Mouse (Mus musculus) forebrain, postnatal 0 days (tissue): ENCODE data around the gene Cdh12. TPM values are rescaled to one million over a fixed set of nuclear protein-coding genes. Genes with fewer than 3 reads are reported as not detected.
A peak's percentile ranks its signal among the peaks of the same experiment; 100 is the strongest.

ENCODE experiments used
- ATAC-seq: fragments of 200-750 bp; cut with Nextera tagmentation; 2 replicates; pipeline ENCODE4 v1.8.0; 2017; ENCODE audit warnings: mild to moderate bottlenecking, moderate library complexity
- DNase-seq: peaks from one replicate; pipeline ENCODE4 v3.0.0-alpha.2; 2015
- H3K27ac ChIP-seq: fragments of 300-500 bp; sonication (generic); 2 replicates; pipeline ENCODE4 v1.5.1; 2014; ENCODE audit warnings: low read depth, mild to moderate bottlenecking, antibody characterized with exemption, low read length, moderate library complexity, mixed read lengths
- H3K27me3 ChIP-seq: fragments of 300-500 bp; sonication (generic); 2 replicates; pipeline ENCODE4 v1.6.1; 2014; ENCODE audit warnings: mild to moderate bottlenecking, low read length, mixed read lengths; ENCODE audit not compliant: insufficient read depth
- H3K36me3 ChIP-seq: fragments of 300-500 bp; sonication (generic); 2 replicates; pipeline ENCODE4 v1.6.1; 2014; ENCODE audit warnings: mild to moderate bottlenecking, moderate library complexity; ENCODE audit not compliant: insufficient read depth
- H3K4me1 ChIP-seq: fragments of 300-500 bp; sonication (generic); 2 replicates; pipeline ENCODE4 v1.6.1; 2014; ENCODE audit warnings: antibody characterized with exemption; ENCODE audit not compliant: insufficient read depth
- H3K4me2 ChIP-seq: fragments of 300-500 bp; sonication (generic); 2 replicates; pipeline ENCODE4 v1.6.1; 2014; ENCODE audit warnings: low read depth, mild to moderate bottlenecking, moderate library complexity
- H3K4me3 ChIP-seq: fragments of 300-500 bp; sonication (generic); 2 replicates; pipeline ENCODE4 v1.5.1; 2014; ENCODE audit warnings: low read depth, low read length, mixed read lengths
- H3K9ac ChIP-seq: fragments of 300-500 bp; sonication (generic); 2 replicates; pipeline ENCODE4 v1.6.1; 2014; ENCODE audit warnings: mild to moderate bottlenecking
- H3K9me3 ChIP-seq: fragments of 300-500 bp; sonication (generic); 2 replicates; pipeline ENCODE4 v1.6.1; 2016; ENCODE audit warnings: low read length
- CTCF ChIP-seq: sonication (generic); IDR thresholded peaks from 2 replicates; pipeline ENCODE4 v1.5.1; 2016; ENCODE audit warnings: antibody characterized with exemption, control low read depth, low read depth
- WGBS: fragments of 180-500 bp; shearing (Covaris S2); extraction: QIAGEN DNeasy Blood & Tissue Kit; methylation state at CpG from one replicate; pipeline ENCODE4 v1.1.7; 2014; 5-methylcytosine and 5-hydroxymethylcytosine counted together
- polyA plus RNA-seq: library from polyadenylated mRNA; unstranded; fragments of >200 nt; fragmentation: Nextera tagmentation; extraction: Ambion mirVana; gene quantifications from 2 replicates; pipeline ENCODE4 v1.2.1, GENCODE M21; 2015
- total RNA-seq: library from RNA; depleted of rRNA; stranded (reverse); fragments of >200 nt; gene quantifications from 2 replicates; pipeline ENCODE4 v1.2.3, GENCODE M21; 2014

Gene Cdh12
- total and polyA plus RNA-seq, 2 experiments from 2014 or later, result 9.0 to 13.8 TPM

DNA sequence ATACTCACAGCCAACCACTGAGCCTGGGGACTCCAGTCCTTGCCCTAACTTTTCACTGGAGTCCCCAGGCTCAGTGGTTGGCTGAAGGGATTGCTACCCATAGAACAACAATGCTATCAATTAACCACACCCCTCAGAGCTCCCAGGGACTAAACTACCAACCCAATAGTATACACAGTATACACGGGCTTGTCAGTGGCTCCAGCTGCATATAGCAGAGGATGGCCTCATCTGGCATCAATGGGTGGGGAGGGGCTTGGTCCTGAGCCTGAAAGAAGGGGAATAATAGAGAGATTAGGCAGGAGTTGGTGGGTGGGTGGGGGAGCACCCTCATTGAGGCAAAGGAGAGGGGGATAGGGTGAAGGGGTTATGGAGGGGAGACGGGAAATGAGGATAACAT, 518.4 kb downstream of the Cdh12 start:
- no peak for TF ChIP-seq CTCF
- H3K4me2 ChIP-seq, result no peak overlapping the region
- no peak for DNase-seq
- H3K27ac ChIP-seq, result no peak overlapping the region
- WGBS, result 28% methylated on average over 2 of the region's 2 CpGs
- H3K9ac ChIP-seq, result no peak overlapping the region
- no peak for ATAC-seq
- no peaks in the 10 kb centered on the region for H3K4me1 ChIP-seq
- H3K9me3 ChIP-seq, result no peaks in the 10 kb centered on the region
- no peaks in the 10 kb centered on the region for H3K27me3 ChIP-seq
- no peaks in the 10 kb centered on the region for H3K36me3 ChIP-seq
- no peak overlapping the region for H3K4me3 ChIP-seq

GRCm38 (mm10) chr15:20971041-20971440, 522.0 kb downstream of the Cdh12 start:
- Histone ChIP-seq H3K36me3 (no peaks in the 10 kb centered on the region), H3K9me3 (no peaks in the 10 kb centered on the region), H3K4me1 (no peaks in the 10 kb centered on the region), H3K4me2 (no peak overlapping the region), H3K9ac (no peak overlapping the region), H3K27ac (no peak overlapping the region), H3K4me3 (no peak overlapping the region), H3K27me3 (no peaks in the 10 kb centered on the region)
- no peak for ATAC-seq
- WGBS, result 88% methylated on average over 2 of the region's 2 CpGs
- DNase-seq, result no peak
- TF ChIP-seq CTCF, result no peak

DNA sequence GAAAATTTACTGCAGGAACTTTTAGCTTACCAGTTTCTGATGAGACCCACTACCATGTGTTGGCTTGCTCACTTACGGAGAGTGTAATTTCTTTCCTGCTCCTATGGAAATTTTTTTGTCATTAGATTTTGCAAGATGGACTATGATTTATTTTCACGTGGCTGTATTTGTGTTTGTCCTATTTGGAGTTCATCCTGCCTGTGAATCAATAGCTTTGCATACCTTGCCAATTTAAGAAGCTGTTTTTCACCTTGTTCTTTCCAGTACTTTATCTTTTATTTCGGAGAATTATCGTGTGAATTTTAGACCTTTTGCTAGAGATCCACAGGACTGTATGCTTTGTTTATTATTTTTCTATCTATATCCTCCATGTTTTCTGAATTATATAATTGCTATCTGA, 551.5 kb downstream of the Cdh12 start:
- WGBS, result 84% methylated on average over 4 of the region's 4 CpGs
- no peak for DNase-seq
- ATAC-seq, result no peak
- no peak for TF ChIP-seq CTCF
- H3K4me2 ChIP-seq, result no peak overlapping the region
- H3K27ac ChIP-seq, result no peak overlapping the region
- H3K9ac ChIP-seq, result no peak overlapping the region
- H3K27me3 ChIP-seq, result no peaks in the 10 kb centered on the region
- no peaks in the 10 kb centered on the region for H3K4me1 ChIP-seq
- H3K9me3 ChIP-seq, result no peaks in the 10 kb centered on the region
- H3K4me3 ChIP-seq, result no peak overlapping the region
- no peaks in the 10 kb centered on the region for H3K36me3 ChIP-seq

- H3K27me3 ChIP-seq, result no peaks in the 10 kb centered on the region
- DNase-seq (no peak), ATAC-seq (no peak)
- H3K9ac ChIP-seq, result no peak overlapping the region
- no peak for TF ChIP-seq CTCF
- 74% methylated on average over 2 of the region's 2 CpGs for WGBS
- H3K36me3 ChIP-seq, result no peaks in the 10 kb centered on the region
- no peaks in the 10 kb centered on the region for H3K9me3 ChIP-seq
- H3K4me3 ChIP-seq, result no peak overlapping the region
- peaks cover 4% of the 10 kb centered on the region; the same call in 1 of the 2 replicates for H3K4me1 ChIP-seq
- H3K27ac ChIP-seq, result no peak overlapping the region
- H3K4me2 ChIP-seq, result no peak overlapping the region
These were observed 558.9 kb downstream of the Cdh12 start for GRCm38 (mm10) chr15:21007931-21008330.

GRCm38 (mm10) chr15:21008487-21008886, 559.4 kb downstream of the Cdh12 start:
- Histone ChIP-seq H3K27ac (no peak overlapping the region), H3K9me3 (no peaks in the 10 kb centered on the region), H3K36me3 (no peaks in the 10 kb centered on the region), H3K4me2 (no peak overlapping the region), H3K27me3 (no peaks in the 10 kb centered on the region), H3K9ac (no peak overlapping the region), H3K4me3 (no peak overlapping the region), H3K4me1 (peaks cover 4% of the 10 kb centered on the region; the same call in 1 of the 2 replicates)
- DNase-seq (no peak), ATAC-seq (0 out of 2 replicates have a peak, but pooled peaks have one; percentile 12)
- TF ChIP-seq CTCF, result no peak
- WGBS, result 2% methylated on average over 1 of the region's 1 CpGs

DNA sequence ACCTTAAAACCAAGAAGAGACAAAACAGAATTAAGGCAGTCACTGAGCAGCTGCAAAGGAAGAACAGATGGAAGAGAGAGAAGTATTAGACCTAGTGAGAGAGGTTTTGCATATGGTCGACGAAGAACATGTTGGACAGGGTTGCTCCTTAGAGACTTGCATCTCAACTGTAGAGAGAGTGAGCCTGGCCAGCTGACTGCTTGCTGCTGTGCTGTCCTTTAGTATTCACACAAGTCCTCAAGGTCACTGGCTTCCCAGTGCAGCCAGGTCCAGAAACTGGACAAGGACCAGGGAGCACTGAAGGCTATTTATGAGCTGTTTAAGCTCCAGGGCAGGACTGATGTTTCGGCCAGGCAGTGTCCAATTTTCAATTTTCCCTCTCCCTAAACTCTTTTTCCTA, 559.9 kb downstream of the Cdh12 start:
- no peak overlapping the region for H3K27ac ChIP-seq
- no peak overlapping the region for H3K9ac ChIP-seq
- DNase-seq (no peak), ATAC-seq (peak; percentile 32; the same call in 1 of the 2 replicates)
- H3K4me1 ChIP-seq, result peaks cover 4% of the 10 kb centered on the region; the same call in 1 of the 2 replicates
- no peak overlapping the region for H3K4me2 ChIP-seq
- H3K27me3 ChIP-seq, result no peaks in the 10 kb centered on the region
- H3K36me3 ChIP-seq, result no peaks in the 10 kb centered on the region
- WGBS, result 36% methylated on average over 3 of the region's 3 CpGs
- no peak overlapping the region for H3K4me3 ChIP-seq
- no peaks in the 10 kb centered on the region for H3K9me3 ChIP-seq
- TF ChIP-seq CTCF, result no peak

- Histone ChIP-seq H3K27me3 (no peaks in the 10 kb centered on the region), H3K27ac (no peak overlapping the region), H3K9ac (no peak overlapping the region), H3K9me3 (no peaks in the 10 kb centered on the region), H3K4me2 (no peak overlapping the region), H3K4me1 (no peaks in the 10 kb centered on the region), H3K36me3 (no peaks in the 10 kb centered on the region), H3K4me3 (no peak overlapping the region)
- 74% methylated on average over 1 of the region's 1 CpGs for WGBS
- no peak for TF ChIP-seq CTCF
- no peak for ATAC-seq
- no peak for DNase-seq
These were observed 614.6 kb downstream of the Cdh12 start for GRCm38 (mm10) chr15:21063683-21064082.
